ENCODE assay signal across 20 mouse cellular contexts in genomic region chr10:67897281-67897680, GRCm38 (mm10). TPM values are rescaled to one million over a fixed set of nuclear protein-coding genes. Genes with fewer than 3 reads are reported as not detected.
DNase-seq lines count a peak whose midpoint lies in the region; ATAC-seq and TF ChIP-seq lines count a peak whose summit lies in the region.
"Had no signal": no experiment of that assay in that cellular context is flagged by ENCODE, and none has a peak within 500 bp of the region (broad histone marks: within the 10 kb centered on the region; RNA-seq: fewer than 3 reads in every experiment).

No protein-coding gene starts in this region.

- TF ChIP-seq EP300 in liver, postnatal 0 days (IDR thresholded peaks at IDR 0.05; ENCODE audit: low read depth) = no peak

- no peak overlapping the region for H3K27ac ChIP-seq in forebrain, embryonic 14.5 days (ENCODE audit: low read depth, low read length)
- H3K27ac ChIP-seq in forebrain, embryonic 10.5 days = no peak overlapping the region
- H3K27ac ChIP-seq in layer of hippocampus, adult 2 months = 0 out of 2 replicates have a peak overlapping the region, but pooled peaks have one; percentile 56
- H3K27ac ChIP-seq in liver, postnatal 0 days (ENCODE audit: low read depth) = no peak overlapping the region
- H3K27ac ChIP-seq: embryonic facial prominence, embryonic 15.5 days; heart, adult 2 months; heart, embryonic 15.5 days; hindbrain, embryonic 10.5 days; hindbrain, embryonic 14.5 days; intestine, embryonic 15.5 days had no signal

- no peaks in the 10 kb centered on the region for H3K27me3 ChIP-seq in forebrain, embryonic 14.5 days (replicated peaks; ENCODE audit: control insufficient read depth, insufficient read depth, low read length)
- peaks cover 84% of the 10 kb centered on the region for H3K27me3 ChIP-seq in forebrain, embryonic 10.5 days (ENCODE audit: poor library complexity, severe bottlenecking)
- no peaks in the 10 kb centered on the region for H3K27me3 ChIP-seq in liver, postnatal 0 days (ENCODE audit: insufficient read depth, low read length)
- H3K27me3 ChIP-seq: embryonic facial prominence, embryonic 15.5 days; heart, embryonic 15.5 days; intestine, embryonic 15.5 days had no signal

- no peaks in the 10 kb centered on the region for H3K36me3 ChIP-seq in forebrain, embryonic 14.5 days (ENCODE audit: control insufficient read depth, insufficient read depth, low read length)
- H3K36me3 ChIP-seq in forebrain, embryonic 10.5 days (replicated peaks) = 0 out of 2 replicates have a peak, but pooled peaks cover 5% of the 10 kb centered on the region
- H3K36me3 ChIP-seq in liver, postnatal 0 days (replicated peaks; ENCODE audit: insufficient read depth, low read length) = no peaks in the 10 kb centered on the region
- H3K36me3 ChIP-seq: heart, embryonic 15.5 days; hindbrain, embryonic 10.5 days; intestine, embryonic 15.5 days had no signal

- ATAC-seq in forebrain, embryonic 14.5 days = no peak
- ATAC-seq in liver, postnatal 0 days = no peak
- ATAC-seq: intestine, embryonic 15.5 days had no signal

- H3K4me1 ChIP-seq in forebrain, embryonic 14.5 days (ENCODE audit: control insufficient read depth, insufficient read depth, low read length) = 0 out of 2 replicates have a peak, but pooled peaks cover 4% of the 10 kb centered on the region
- H3K4me1 ChIP-seq in forebrain, embryonic 10.5 days = peaks cover 16% of the 10 kb centered on the region
- H3K4me1 ChIP-seq in liver, postnatal 0 days (ENCODE audit: insufficient read depth) = no peaks in the 10 kb centered on the region
- H3K4me1 ChIP-seq: embryonic facial prominence, embryonic 15.5 days; heart, embryonic 15.5 days; hindbrain, embryonic 10.5 days; intestine, embryonic 15.5 days had no signal

- no peak overlapping the region for H3K4me3 ChIP-seq in forebrain, embryonic 14.5 days (ENCODE audit: low read depth, low read length)
- no peak overlapping the region for H3K4me3 ChIP-seq in forebrain, embryonic 10.5 days
- H3K4me3 ChIP-seq in layer of hippocampus, adult 2 months = no peak overlapping the region
- H3K4me3 ChIP-seq in liver, postnatal 0 days (ENCODE audit: low read depth, low read length) = no peak overlapping the region
- H3K4me3 ChIP-seq: embryonic facial prominence, embryonic 15.5 days; erythroblast, embryonic 14.5 days; heart, adult 2 months; heart, embryonic 15.5 days; hindbrain, embryonic 10.5 days; intestine, embryonic 15.5 days had no signal

- peak; percentile 3 for DNase-seq in forebrain, embryonic 14.5 days (ENCODE audit: low spot score)
- no peak for DNase-seq in forebrain, embryonic 10.5 days (ENCODE audit: extremely low spot score, low spot score)
- DNase-seq in layer of hippocampus, adult 2 months (ENCODE audit: low spot score in 2 of 2) = no peak
- DNase-seq in layer of hippocampus, adult 9-10 months (ENCODE audit: low spot score) = no peak
- DNase-seq in brain, embryonic 14.5 days (ENCODE audit: low read depth) = peak; percentile 8
- no peak for DNase-seq in liver, postnatal 0 days
- DNase-seq: adrenal gland, adult 8-10 months; adrenal gland, postnatal 36 days; cerebellum, postnatal 36 days; embryo, embryonic 11 days; gastrocnemius, postnatal 10 days; heart, adult 2 months; kidney, adult 18-20 months had no signal

- H3K9me3 ChIP-seq in forebrain, embryonic 14.5 days (replicated peaks; ENCODE audit: control insufficient read depth, low read length) = no peaks in the 10 kb centered on the region
- H3K9me3 ChIP-seq in forebrain, embryonic 10.5 days = no peaks in the 10 kb centered on the region
- no peaks in the 10 kb centered on the region for H3K9me3 ChIP-seq in liver, postnatal 0 days (ENCODE audit: low read length)
- H3K9me3 ChIP-seq: embryonic facial prominence, embryonic 15.5 days; heart, embryonic 15.5 days; hindbrain, embryonic 10.5 days; intestine, embryonic 15.5 days had no signal

- TF ChIP-seq CTCF in layer of hippocampus, adult 2 months (conservative IDR thresholded peaks at IDR 0.05) = no peak
- TF ChIP-seq CTCF in brain, embryonic 14.5 days (IDR thresholded peaks at IDR 0.05; ENCODE audit: borderline replicate concordance, extremely low read depth, insufficient read depth, insufficient read length) = no peak
- no peak for TF ChIP-seq CTCF in liver, postnatal 0 days (IDR thresholded peaks at IDR 0.05; ENCODE audit: low read depth)

- 84% methylated on average over 6 of the region's 6 CpGs for WGBS in forebrain, embryonic 14.5 days
- WGBS in forebrain, embryonic 10.5 days = 90% methylated on average over 6 of the region's 6 CpGs
- 85% methylated on average over 6 of the region's 6 CpGs for WGBS in liver, postnatal 0 days (ENCODE audit: insufficient replicate concordance)

- no peak overlapping the region for H3K4me2 ChIP-seq in forebrain, embryonic 14.5 days (ENCODE audit: low read length)
- no peak overlapping the region for H3K4me2 ChIP-seq in liver, postnatal 0 days (ENCODE audit: low read depth, low read length)
- H3K4me2 ChIP-seq: embryonic facial prominence, embryonic 15.5 days; heart, embryonic 11.5 days; heart, embryonic 15.5 days; hindbrain, embryonic 14.5 days; intestine, embryonic 15.5 days had no signal

- H3K9ac ChIP-seq in forebrain, embryonic 14.5 days (ENCODE audit: low read length) = no peak overlapping the region
- no peak overlapping the region for H3K9ac ChIP-seq in liver, postnatal 0 days (replicated peaks)
- H3K9ac ChIP-seq: embryonic facial prominence, embryonic 15.5 days; heart, embryonic 15.5 days; hindbrain, embryonic 14.5 days; intestine, embryonic 15.5 days had no signal

- no peak for TF ChIP-seq POLR2A in brain, embryonic 14.5 days (IDR thresholded peaks at IDR 0.05; ENCODE audit: borderline replicate concordance, extremely low read depth, insufficient read depth, insufficient read length, poor library complexity, severe bottlenecking)

RNA-seq across cellular contexts. Expression of gene Zfp365, which starts 15.2 kb away (rescaled TPM):
- 1.2 and 1.8 TPM in 2 replicates for polyA plus RNA-seq in forebrain, embryonic 14.5 days (2014; fragmentation: Nextera tagmentation; extraction: Ambion mirVana)
- polyA plus RNA-seq in forebrain, embryonic 10.5 days (2016; fragmentation: Nextera tagmentation; extraction: Ambion mirVana) = 2.7 and 3.2 TPM in 2 replicates
- 100 to 1,000 TPM; 248 to 257 TPM for total RNA-seq in layer of hippocampus, adult 2 months (2021)
- polyA plus RNA-seq in brain, embryonic 14.5 days (2012; rRNA removed) = 2.4 and 3.6 TPM in 2 replicates
- polyA plus RNA-seq in liver, postnatal 0 days (2015; fragmentation: Nextera tagmentation; extraction: Ambion mirVana) = 0.04 TPM in 1 of 2 replicates, not detected in the other
- polyA plus RNA-seq: erythroblast, embryonic 14.5 days had no signal

Comparison
In these comparisons a context has a peak if more than half of its experiments do, and no peak if none do; other contexts are left out.
1. DNase-seq: peak in forebrain, embryonic 14.5 days (single experiment) and brain, embryonic 14.5 days (single experiment); none in forebrain, embryonic 10.5 days (single experiment), layer of hippocampus, adult 2 months (0 of 2), layer of hippocampus, adult 9-10 months (single experiment) and liver, postnatal 0 days (single experiment).